In the genomic region with DNA sequence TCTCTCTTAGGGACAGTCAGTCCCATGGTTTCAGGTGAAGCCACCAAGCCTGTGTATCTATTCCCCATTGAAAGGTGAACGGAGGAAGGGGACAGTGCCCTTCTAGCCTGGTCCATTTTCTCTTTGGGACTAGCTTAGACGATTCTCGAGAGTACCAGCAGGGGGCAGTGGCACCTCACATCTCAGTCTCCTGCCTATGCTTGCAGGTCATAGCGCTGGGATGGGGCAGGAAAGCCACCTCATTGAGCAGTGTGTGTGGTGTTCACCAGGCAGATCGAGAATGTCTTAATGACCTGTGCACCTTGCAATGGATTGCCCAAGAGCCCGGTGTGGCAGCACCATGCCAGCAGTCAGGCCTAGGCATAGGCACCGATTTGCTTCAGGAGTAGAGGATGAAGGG, we compare ENCODE assay signal across 8 mouse cellular contexts.
DNase-seq lines count a peak whose midpoint lies in the region; ATAC-seq lines count a peak whose summit lies in the region.
"Had no signal": no experiment of that assay in that cellular context is flagged by ENCODE, and none has a peak within 500 bp of the region (broad histone marks: within the 10 kb centered on the region; RNA-seq: fewer than 3 reads in every experiment).

No protein-coding gene starts in this region.

- no peaks in the 10 kb centered on the region for H3K9me3 ChIP-seq in intestine, embryonic 14.5 days (ENCODE audit: control insufficient read depth, low read length)
- H3K9me3 ChIP-seq: limb, embryonic 15.5 days had no signal

- H3K4me1 ChIP-seq in intestine, embryonic 14.5 days (replicated peaks; ENCODE audit: control insufficient read depth, insufficient read depth, low read length) = no peaks in the 10 kb centered on the region

- no peak overlapping the region for H3K27ac ChIP-seq in intestine, embryonic 14.5 days (ENCODE audit: low read depth)
- H3K27ac ChIP-seq: limb, embryonic 15.5 days had no signal

- no peak overlapping the region for H3K4me2 ChIP-seq in intestine, embryonic 14.5 days (ENCODE audit: low read length)
- H3K4me2 ChIP-seq: limb, embryonic 15.5 days had no signal

- intact Hi-C loops in left cerebral cortex, postnatal 10 days (cut with DNase I) = loop anchor here (5.0 kb wide), 2 partner anchors 273 to 928 kb away; no protein-coding TSS in a partner anchor

- H3K36me3 ChIP-seq in intestine, embryonic 14.5 days (ENCODE audit: control insufficient read depth, insufficient read depth, low read length) = no peaks in the 10 kb centered on the region
- H3K36me3 ChIP-seq: limb, embryonic 15.5 days had no signal

- H3K27me3 ChIP-seq in intestine, embryonic 14.5 days (replicated peaks; ENCODE audit: control insufficient read depth, insufficient read depth, low read length) = no peaks in the 10 kb centered on the region

- peak; percentile 75 for DNase-seq in cerebellum, adult 9-10 months
- DNase-seq in frontal cortex, postnatal 10 days (ENCODE audit: low spot score in 2 of 2) = peak; percentile 54 to 76
- peak; percentile 87 for DNase-seq in intestine, embryonic 14.5 days (ENCODE audit: low spot score)
- DNase-seq in left cerebral cortex, postnatal 10 days (ENCODE audit: extremely low spot score in 1 of 2, low spot score in 2 of 2) = peak; percentile 68 to 81
- peak; percentile 70 for DNase-seq in right cerebral cortex, postnatal 25 days

- no peak overlapping the region for H3K4me3 ChIP-seq in intestine, embryonic 14.5 days (ENCODE audit: low read depth, low read length)
- H3K4me3 ChIP-seq: limb, embryonic 15.5 days had no signal

- H3K9ac ChIP-seq in intestine, embryonic 14.5 days (ENCODE audit: low read length) = no peak overlapping the region
- H3K9ac ChIP-seq: limb, embryonic 15.5 days had no signal

- WGBS in intestine, embryonic 14.5 days = 24% methylated on average over 7 of the region's 7 CpGs

- peak; percentile 32 for ATAC-seq in activated CD4-positive, CD25-positive, alpha-beta regulatory T cell, adult 4 months
- peak; percentile 53 for ATAC-seq in intestine, embryonic 14.5 days (replicated peaks; ENCODE audit: low FRiP score, low TSS enrichment, low read depth)
- ATAC-seq in megakaryocyte-erythroid progenitor cell, adult 5-6 weeks (replicated peaks; ENCODE audit: low FRiP score, low TSS enrichment, poor library complexity, severe bottlenecking) = peak; percentile 77
